Mouse (Mus musculus): ENCODE measurements at regions not wholly inside any gene's neighbourhood (a gene's known extent, or its start where the extent isn't known, plus 50 kb on each side); places are given as distances from the start of the nearest gene placed in this dataset.
A peak's percentile ranks its signal among the peaks of the same experiment; 100 is the strongest.

GRCm38 (mm10) chr9:14175041-14175881 lies 99.6 kb upstream of the Sesn3 start:
- no peak for DNase-seq (ENCODE audit: low spot score)

- no peak for DNase-seq (ENCODE audit: low spot score)
Measured at GRCm38 (mm10) chr9:14179777-14180176, 95.1 kb upstream of the Sesn3 start.

GRCm38 (mm10) chr9:14184261-14184660 lies 90.6 kb upstream of the Sesn3 start:
- no peak for DNase-seq (ENCODE audit: low spot score)

GRCm38 (mm10) chr9:14185681-14186080 lies 89.2 kb upstream of the Sesn3 start:
- DNase-seq (ENCODE audit: low spot score) = no peak

GRCm38 (mm10) chr9:14187753-14188152 lies 87.1 kb upstream of the Sesn3 start:
- DNase-seq (ENCODE audit: low spot score) = no peak

- DNase-seq (ENCODE audit: low spot score) = no peak
Measured at GRCm38 (mm10) chr9:14188504-14188903, 86.4 kb upstream of the Sesn3 start.

- no peak for DNase-seq (ENCODE audit: low spot score)
Measured at GRCm38 (mm10) chr9:14190660-14191059, 84.2 kb upstream of the Sesn3 start.

- no peak for DNase-seq (ENCODE audit: low spot score)
Measured at GRCm38 (mm10) chr9:14194748-14195147, 80.1 kb upstream of the Sesn3 start.

- DNase-seq (ENCODE audit: low spot score) = no peak
Measured at GRCm38 (mm10) chr9:14199116-14199515, 75.8 kb upstream of the Sesn3 start.

- DNase-seq (ENCODE audit: low spot score) = no peak
Measured at GRCm38 (mm10) chr9:14199983-14200700, 74.7 kb upstream of the Sesn3 start.

- no peak for DNase-seq (ENCODE audit: low spot score)
Measured at GRCm38 (mm10) chr9:14200852-14201251, 74.0 kb upstream of the Sesn3 start.

- peak; percentile 33 for DNase-seq (ENCODE audit: low spot score)
Measured at GRCm38 (mm10) chr9:14202551-14203306, 72.1 kb upstream of the Sesn3 start.

GRCm38 (mm10) chr9:14203307-14203695 lies 71.6 kb upstream of the Sesn3 start:
- no peak for DNase-seq (ENCODE audit: low spot score)

GRCm38 (mm10) chr9:14203768-14204416 lies 71.0 kb upstream of the Sesn3 start:
- no peak for DNase-seq (ENCODE audit: low spot score)

GRCm38 (mm10) chr9:14204817-14205216 lies 70.0 kb upstream of the Sesn3 start:
- no peak for DNase-seq (ENCODE audit: low spot score)

- DNase-seq (ENCODE audit: low spot score) = no peak
Measured at GRCm38 (mm10) chr9:14206838-14207560, 67.9 kb upstream of the Sesn3 start.

- no peak for DNase-seq (ENCODE audit: low spot score)
Measured at GRCm38 (mm10) chr9:14207561-14207936, 67.3 kb upstream of the Sesn3 start.

- DNase-seq (ENCODE audit: low spot score) = no peak
Measured at GRCm38 (mm10) chr9:14213283-14213682, 61.6 kb upstream of the Sesn3 start.

GRCm38 (mm10) chr9:14215171-14215782 lies 59.6 kb upstream of the Sesn3 start:
- no peak for DNase-seq (ENCODE audit: low spot score)

- DNase-seq (ENCODE audit: low spot score) = no peak
Measured at GRCm38 (mm10) chr9:14215961-14216360, 58.9 kb upstream of the Sesn3 start.

- no peak for DNase-seq (ENCODE audit: low spot score)
Measured at GRCm38 (mm10) chr9:14222936-14223335, 51.9 kb upstream of the Sesn3 start.
